Mouse (Mus musculus): ENCODE results near the gene Ube2k. TPM values are rescaled to one million over a fixed set of nuclear protein-coding genes. Genes with fewer than 3 reads are reported as not detected.

Gene Ube2k
- total RNA-seq, 2 experiments from 2014 or later = 84.9 to 85.8 TPM

DNA sequence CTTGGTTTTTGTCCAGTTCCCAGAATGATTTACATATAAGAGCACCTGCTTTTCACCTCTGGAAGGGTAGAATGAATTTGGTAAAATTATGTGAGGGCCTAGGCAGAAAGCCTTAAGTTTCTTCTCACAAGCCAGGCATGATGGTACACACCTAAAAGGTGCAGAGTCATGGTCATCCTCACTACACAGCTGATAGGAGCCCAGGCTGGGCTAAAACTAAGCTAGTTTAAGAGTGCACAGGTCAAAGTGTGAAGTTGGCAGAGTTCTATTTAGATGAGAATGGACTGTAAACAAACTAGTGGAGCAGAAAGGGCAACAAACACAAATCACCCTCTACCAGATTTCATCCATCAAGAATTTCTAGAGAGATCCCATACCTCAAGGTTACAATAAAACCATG lies 87.3 kb downstream of the Ube2k start:
- DNase-seq (ENCODE audit: low spot score in 2 of 2) = no peak

DNA sequence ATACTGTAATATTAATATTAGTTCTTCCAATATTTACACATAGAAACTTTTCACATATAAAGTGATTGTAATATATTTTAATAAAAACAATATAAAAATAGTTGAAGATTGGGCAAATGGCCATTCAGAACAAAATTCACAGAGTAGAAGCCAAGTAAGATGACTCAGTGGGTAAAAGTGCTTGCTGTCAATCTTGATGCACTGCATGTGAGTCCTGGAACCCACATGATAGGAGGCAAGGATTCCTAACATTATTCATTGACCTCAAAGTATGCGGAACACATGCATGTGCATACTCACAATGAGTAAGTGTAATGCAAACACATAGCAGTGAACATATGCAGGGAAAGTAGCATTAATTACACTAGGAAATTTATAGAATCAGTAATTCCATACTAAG lies 101.9 kb downstream of the Ube2k start:
- DNase-seq (ENCODE audit: low spot score in 2 of 2) = no peak

Other genes starting within 250 kb of the Ube2k start
- gene Rfc1, start 201.6 kb upstream of the Ube2k start, total RNA-seq (2021) = 10 to 100 TPM; 62.5 to 72.1 TPM
- 10 to 100 TPM in 1 of 2 experiments, 1 to 10 TPM in 1; 9.4 to 14.6 TPM for gene Klb, start 188.9 kb upstream of the Ube2k start, total RNA-seq (2021)
- 1,000 to 10,000 TPM; 1,533 to 1,815 TPM for gene Rpl9, start 145.8 kb upstream of the Ube2k start, total RNA-seq (2021)
- gene Lias, start 145.7 kb upstream of the Ube2k start, total RNA-seq (2021) = 10 to 100 TPM; 65.3 to 80.6 TPM
- 10 to 100 TPM; 70.8 to 71.5 TPM for gene Ugdh, start 101.3 kb upstream of the Ube2k start, total RNA-seq (2021)
- gene Gm43552, start 44.4 kb upstream of the Ube2k start, total RNA-seq (2021) = not detected
- 100 to 1,000 TPM; 115 to 117 TPM for gene Smim14, start within 50 bp of the Ube2k start, total RNA-seq (2021)
- gene Pds5a, start 161.0 kb downstream of the Ube2k start, total RNA-seq (2021) = 100 to 1,000 TPM; 120 to 134 TPM
- gene N4bp2, start 226.3 kb downstream of the Ube2k start, total RNA-seq (2021) = 10 to 100 TPM; 41.6 to 45.6 TPM

Measured in adrenal gland, postnatal 4 days (tissue).